ENCODE assay signal across 10 mouse cellular contexts in genomic region chr16:31526711-31527344, GRCm38 (mm10).
DNase-seq lines count a peak whose midpoint lies in the region; ATAC-seq and TF ChIP-seq lines count a peak whose summit lies in the region.
"Had no signal": no experiment of that assay in that cellular context is flagged by ENCODE, and none has a peak within 500 bp of the region (broad histone marks: within the 10 kb centered on the region; RNA-seq: fewer than 3 reads in every experiment).

No protein-coding gene starts in this region.

- H3K9me3 ChIP-seq in kidney, embryonic 15.5 days (replicated peaks): no peaks in the 10 kb centered on the region
- no peaks in the 10 kb centered on the region for H3K9me3 ChIP-seq in midbrain, embryonic 15.5 days
- H3K9me3 ChIP-seq in midbrain, embryonic 14.5 days (ENCODE audit: control insufficient read depth, low read length): no peaks in the 10 kb centered on the region
- H3K9me3 ChIP-seq: hindbrain, embryonic 10.5 days had no signal

- no peak for ATAC-seq in kidney, embryonic 15.5 days (replicated peaks; ENCODE audit: low FRiP score)
- no peak for ATAC-seq in midbrain, embryonic 15.5 days (replicated peaks)
- ATAC-seq in midbrain, embryonic 14.5 days (ENCODE audit: low FRiP score, low TSS enrichment): no peak

- WGBS in kidney, embryonic 15.5 days: 49% methylated on average over 10 of the region's 10 CpGs
- 73% methylated on average over 10 of the region's 10 CpGs for WGBS in midbrain, embryonic 15.5 days
- WGBS in midbrain, embryonic 14.5 days: 78% methylated on average over 10 of the region's 10 CpGs

- H3K27ac ChIP-seq in kidney, embryonic 15.5 days: no peak overlapping the region
- no peak overlapping the region for H3K27ac ChIP-seq in midbrain, embryonic 15.5 days
- no peak overlapping the region for H3K27ac ChIP-seq in midbrain, embryonic 14.5 days (replicated peaks; ENCODE audit: low read depth, low read length)
- H3K27ac ChIP-seq: hindbrain, embryonic 10.5 days had no signal

- no peaks in the 10 kb centered on the region for H3K27me3 ChIP-seq in kidney, embryonic 15.5 days
- no peaks in the 10 kb centered on the region for H3K27me3 ChIP-seq in C2C12 (ENCODE audit: control insufficient read depth, insufficient read depth, insufficient read length)
- no peaks in the 10 kb centered on the region for H3K27me3 ChIP-seq in midbrain, embryonic 15.5 days (replicated peaks)
- H3K27me3 ChIP-seq in midbrain, embryonic 14.5 days (ENCODE audit: control insufficient read depth, insufficient read depth, low read length): no peaks in the 10 kb centered on the region

- TF ChIP-seq CTCF in C2C12 (IDR thresholded peaks at IDR 0.05; ENCODE audit: control insufficient read depth, insufficient read depth, insufficient read length): no peak

- peak; percentile 59 for DNase-seq in kidney, postnatal 10 days
- peak; percentile 72 for DNase-seq in adrenal gland, adult 8-10 months
- DNase-seq in cerebellum, postnatal 36 days: peak; percentile 62 to 70
- no peak for DNase-seq in frontal cortex, postnatal 36 days (ENCODE audit: low spot score in 2 of 2)
- DNase-seq in midbrain, embryonic 14.5 days: no peak
- DNase-seq: spleen, adult 18-20 months had no signal

- H3K9ac ChIP-seq in kidney, embryonic 15.5 days: no peak overlapping the region
- H3K9ac ChIP-seq in midbrain, embryonic 15.5 days: no peak overlapping the region
- no peak overlapping the region for H3K9ac ChIP-seq in midbrain, embryonic 14.5 days (replicated peaks; ENCODE audit: low read length)

- H3K79me3 ChIP-seq in C2C12 (ENCODE audit: low read depth): no peaks in the 10 kb centered on the region

- no peak overlapping the region for H3ac ChIP-seq in C2C12 (ENCODE audit: control insufficient read depth, insufficient read length, low read depth)

- H3K4me3 ChIP-seq in kidney, embryonic 15.5 days (replicated peaks): no peak overlapping the region
- H3K4me3 ChIP-seq in C2C12 (ENCODE audit: insufficient read depth, poor library complexity, severe bottlenecking): no peak overlapping the region
- no peak overlapping the region for H3K4me3 ChIP-seq in midbrain, embryonic 15.5 days
- H3K4me3 ChIP-seq in midbrain, embryonic 14.5 days (replicated peaks; ENCODE audit: low read depth, low read length): no peak overlapping the region
- H3K4me3 ChIP-seq: hindbrain, embryonic 10.5 days had no signal

- H3K4me1 ChIP-seq in kidney, embryonic 15.5 days: peaks cover 3% of the 10 kb centered on the region; the same call in 1 of the 2 replicates
- no peaks in the 10 kb centered on the region for H3K4me1 ChIP-seq in midbrain, embryonic 15.5 days
- H3K4me1 ChIP-seq in midbrain, embryonic 14.5 days (ENCODE audit: control insufficient read depth, insufficient read depth, low read length): no peaks in the 10 kb centered on the region

- H3K79me2 ChIP-seq in C2C12 (ENCODE audit: control insufficient read depth, insufficient read depth): no peaks in the 10 kb centered on the region

- no peak overlapping the region for H3K4me2 ChIP-seq in kidney, embryonic 15.5 days
- no peak overlapping the region for H3K4me2 ChIP-seq in midbrain, embryonic 15.5 days
- H3K4me2 ChIP-seq in midbrain, embryonic 14.5 days (ENCODE audit: low read length): no peak overlapping the region

- H3K36me3 ChIP-seq in kidney, embryonic 15.5 days: no peaks in the 10 kb centered on the region
- no peaks in the 10 kb centered on the region for H3K36me3 ChIP-seq in C2C12 (ENCODE audit: control insufficient read depth, insufficient read depth)
- no peaks in the 10 kb centered on the region for H3K36me3 ChIP-seq in midbrain, embryonic 15.5 days (replicated peaks)
- no peaks in the 10 kb centered on the region for H3K36me3 ChIP-seq in midbrain, embryonic 14.5 days (ENCODE audit: control insufficient read depth, insufficient read depth, low read length)
- H3K36me3 ChIP-seq: hindbrain, embryonic 10.5 days had no signal

TF ChIP-seq in C2C12, 6 proteins besides CTCF, POLR2A, EP300 and RAD21:
- TF ChIP-seq MAX (IDR thresholded peaks at IDR 0.05) (no peak), CEBPB (IDR thresholded peaks at IDR 0.05; ENCODE audit: low read depth) (peak; percentile 45), MYOD1 (IDR thresholded peaks at IDR 0.05; ENCODE audit: control insufficient read depth, insufficient read length, low read depth) (peak; percentile 44), USF1 (IDR thresholded peaks at IDR 0.05; ENCODE audit: low read depth) (peak; percentile 23), FOSL1 (IDR thresholded peaks at IDR 0.05; ENCODE audit: insufficient read depth, low read length, poor library complexity, severe bottlenecking) (no peak)

Comparison
In these comparisons a context has a peak if more than half of its experiments do, and no peak if none do; other contexts are left out.
1. DNase-seq: peak in kidney, postnatal 10 days (single experiment), adrenal gland, adult 8-10 months (single experiment) and cerebellum, postnatal 36 days (2 of 2); none in frontal cortex, postnatal 36 days (0 of 2) and midbrain, embryonic 14.5 days (single experiment).